Mouse (Mus musculus): ENCODE results near the gene Brpf3. TPM values are rescaled to one million over a fixed set of nuclear protein-coding genes. Genes with fewer than 3 reads are reported as not detected.
"Not testable (repeated sequence)": the region's sequence is repeated elsewhere in the genome, so short reads cannot be mapped to it uniquely, and the experiment has no call there.

Brpf3 gene
- polyA plus RNA-seq, 1 experiment from 2014 or later = 5.4 TPM

- H3K9me3 ChIP-seq (replicated peaks; ENCODE audit: control insufficient read depth, low read length) = no peaks in the 10 kb centered on the region
- DNase-seq (ENCODE audit: low spot score) (no peak), ATAC-seq (no peak)
- WGBS = 96% methylated on average over 19 of the region's 19 CpGs
- H3K9ac ChIP-seq (ENCODE audit: low read length) = no peak overlapping the region
- peaks cover 5% of the 10 kb centered on the region; the same call in 1 of the 2 replicates for H3K4me1 ChIP-seq (ENCODE audit: control insufficient read depth, insufficient read depth, low read length)
- H3K36me3 ChIP-seq (ENCODE audit: control insufficient read depth, insufficient read depth, low read length) = peaks cover 56% of the 10 kb centered on the region
- no peak overlapping the region for H3K27ac ChIP-seq (ENCODE audit: low read depth, low read length)
- no peak overlapping the region for H3K4me3 ChIP-seq (ENCODE audit: low read depth, low read length)
- no peaks in the 10 kb centered on the region for H3K27me3 ChIP-seq (replicated peaks; ENCODE audit: control insufficient read depth, insufficient read depth, low read length)
- no peak overlapping the region for H3K4me2 ChIP-seq (ENCODE audit: low read length)
These were observed 5.9 kb downstream of the Brpf3 start for GRCm38 (mm10) chr17:28806770-28807169.

- DNase-seq (ENCODE audit: low spot score) (no peak), ATAC-seq (no peak)
- H3K9me3 ChIP-seq (replicated peaks; ENCODE audit: control insufficient read depth, low read length) = no peaks in the 10 kb centered on the region
- no peaks in the 10 kb centered on the region for H3K4me1 ChIP-seq (ENCODE audit: control insufficient read depth, insufficient read depth, low read length)
- WGBS = 98% methylated on average over 8 of the region's 8 CpGs
- no peak overlapping the region for H3K4me2 ChIP-seq (ENCODE audit: low read length)
- H3K9ac ChIP-seq (ENCODE audit: low read length) = no peak overlapping the region
- H3K27me3 ChIP-seq (replicated peaks; ENCODE audit: control insufficient read depth, insufficient read depth, low read length) = no peaks in the 10 kb centered on the region
- peaks cover 70% of the 10 kb centered on the region for H3K36me3 ChIP-seq (ENCODE audit: control insufficient read depth, insufficient read depth, low read length)
- no peak overlapping the region for H3K27ac ChIP-seq (ENCODE audit: low read depth, low read length)
- no peak overlapping the region for H3K4me3 ChIP-seq (ENCODE audit: low read depth, low read length)
These were observed 7.8 kb downstream of the Brpf3 start for GRCm38 (mm10) chr17:28808714-28809113.

GRCm38 (mm10) chr17:28809175-28809831 lies 8.4 kb downstream of the Brpf3 start:
- WGBS = 93% methylated on average over 10 of the region's 10 CpGs
- H3K27me3 ChIP-seq (replicated peaks; ENCODE audit: control insufficient read depth, insufficient read depth, low read length) = no peaks in the 10 kb centered on the region

GRCm38 (mm10) chr17:28812345-28812744 lies 11.5 kb downstream of the Brpf3 start:
- no peaks in the 10 kb centered on the region for H3K27me3 ChIP-seq (replicated peaks; ENCODE audit: control insufficient read depth, insufficient read depth, low read length)
- no peaks in the 10 kb centered on the region for H3K9me3 ChIP-seq (replicated peaks; ENCODE audit: control insufficient read depth, low read length)
- DNase-seq (ENCODE audit: low spot score) (no peak), ATAC-seq (no peak)
- H3K4me1 ChIP-seq (ENCODE audit: control insufficient read depth, insufficient read depth, low read length) = no peaks in the 10 kb centered on the region
- no peak overlapping the region for H3K4me2 ChIP-seq (ENCODE audit: low read length)
- H3K36me3 ChIP-seq (ENCODE audit: control insufficient read depth, insufficient read depth, low read length) = peaks cover 85% of the 10 kb centered on the region
- no peak overlapping the region for H3K4me3 ChIP-seq (ENCODE audit: low read depth, low read length)
- no peak overlapping the region for H3K9ac ChIP-seq (ENCODE audit: low read length)
- no peak overlapping the region for H3K27ac ChIP-seq (ENCODE audit: low read depth, low read length)
- 96% methylated on average over 10 of the region's 10 CpGs for WGBS

More at GRCm38 (mm10) chr17:28809175-28809831, 8.4 kb downstream of the Brpf3 start:
- Histone ChIP-seq H3K9ac (ENCODE audit: low read length) (no peak overlapping the region), H3K36me3 (ENCODE audit: control insufficient read depth, insufficient read depth, low read length) (peaks cover 76% of the 10 kb centered on the region), H3K4me1 (ENCODE audit: control insufficient read depth, insufficient read depth, low read length) (no peaks in the 10 kb centered on the region), H3K4me2 (ENCODE audit: low read length) (no peak overlapping the region), H3K4me3 (ENCODE audit: low read depth, low read length) (no peak overlapping the region), H3K27ac (ENCODE audit: low read depth, low read length) (no peak overlapping the region), H3K9me3 (replicated peaks; ENCODE audit: control insufficient read depth, low read length) (no peaks in the 10 kb centered on the region)
- ATAC-seq (no peak), DNase-seq (ENCODE audit: low spot score) (no peak)

- H3K27ac ChIP-seq (ENCODE audit: low read depth, low read length) = no peak overlapping the region
- ATAC-seq = no peak
- H3K4me2 ChIP-seq (ENCODE audit: low read length) = no peak overlapping the region
- no peaks in the 10 kb centered on the region for H3K9me3 ChIP-seq (replicated peaks; ENCODE audit: control insufficient read depth, low read length)
- H3K4me3 ChIP-seq (ENCODE audit: low read depth, low read length) = no peak overlapping the region
- H3K4me1 ChIP-seq (ENCODE audit: control insufficient read depth, insufficient read depth, low read length) = no peaks in the 10 kb centered on the region
- no peak overlapping the region for H3K9ac ChIP-seq (ENCODE audit: low read length)
- peaks cover 87% of the 10 kb centered on the region for H3K36me3 ChIP-seq (ENCODE audit: control insufficient read depth, insufficient read depth, low read length)
- no peaks in the 10 kb centered on the region for H3K27me3 ChIP-seq (replicated peaks; ENCODE audit: control insufficient read depth, insufficient read depth, low read length)
- no peak for DNase-seq (ENCODE audit: low spot score)
- 93% methylated on average over 18 of the region's 18 CpGs for WGBS
These were observed 13.7 kb downstream of the Brpf3 start for GRCm38 (mm10) chr17:28814529-28815097.

GRCm38 (mm10) chr17:28815384-28816004 lies 14.6 kb downstream of the Brpf3 start:
- no peak overlapping the region for H3K27ac ChIP-seq (ENCODE audit: low read depth, low read length)
- H3K9me3 ChIP-seq (replicated peaks; ENCODE audit: control insufficient read depth, low read length) = no peaks in the 10 kb centered on the region
- peaks cover 86% of the 10 kb centered on the region for H3K36me3 ChIP-seq (ENCODE audit: control insufficient read depth, insufficient read depth, low read length)
- H3K4me1 ChIP-seq (ENCODE audit: control insufficient read depth, insufficient read depth, low read length) = no peaks in the 10 kb centered on the region
- 91% methylated on average over 10 of the region's 10 CpGs for WGBS
- H3K4me2 ChIP-seq (ENCODE audit: low read length) = no peak overlapping the region
- no peak overlapping the region for H3K4me3 ChIP-seq (ENCODE audit: low read depth, low read length)
- no peak overlapping the region for H3K9ac ChIP-seq (ENCODE audit: low read length)
- H3K27me3 ChIP-seq (replicated peaks; ENCODE audit: control insufficient read depth, insufficient read depth, low read length) = no peaks in the 10 kb centered on the region
- no peak for ATAC-seq
- no peak for DNase-seq (ENCODE audit: low spot score)

- WGBS = 96% methylated on average over 10 of the region's 10 CpGs
- H3K4me3 ChIP-seq (ENCODE audit: low read depth, low read length); H3K27me3 ChIP-seq (replicated peaks; ENCODE audit: control insufficient read depth, insufficient read depth, low read length); H3K9me3 ChIP-seq (replicated peaks; ENCODE audit: control insufficient read depth, low read length); H3K4me2 ChIP-seq (ENCODE audit: low read length); H3K4me1 ChIP-seq (ENCODE audit: control insufficient read depth, insufficient read depth, low read length); DNase-seq (ENCODE audit: low spot score); ATAC-seq; H3K27ac ChIP-seq (ENCODE audit: low read depth, low read length); H3K9ac ChIP-seq (ENCODE audit: low read length): not testable (repeated sequence)
- peaks cover 85% of the 10 kb centered on the region for H3K36me3 ChIP-seq (ENCODE audit: control insufficient read depth, insufficient read depth, low read length)
These were observed 15.4 kb downstream of the Brpf3 start for GRCm38 (mm10) chr17:28816326-28816725.

GRCm38 (mm10) chr17:28816875-28817811 lies 16.3 kb downstream of the Brpf3 start:
- Histone ChIP-seq H3K4me1 (ENCODE audit: control insufficient read depth, insufficient read depth, low read length) (no peaks in the 10 kb centered on the region), H3K27ac (ENCODE audit: low read depth, low read length) (no peak overlapping the region), H3K27me3 (replicated peaks; ENCODE audit: control insufficient read depth, insufficient read depth, low read length) (no peaks in the 10 kb centered on the region), H3K4me2 (ENCODE audit: low read length) (no peak overlapping the region), H3K4me3 (ENCODE audit: low read depth, low read length) (no peak overlapping the region), H3K9ac (ENCODE audit: low read length) (no peak overlapping the region), H3K36me3 (ENCODE audit: control insufficient read depth, insufficient read depth, low read length) (peaks cover 91% of the 10 kb centered on the region), H3K9me3 (replicated peaks; ENCODE audit: control insufficient read depth, low read length) (no peaks in the 10 kb centered on the region)
- 95% methylated on average over 25 of the region's 25 CpGs for WGBS
- ATAC-seq = no peak
- no peak for DNase-seq (ENCODE audit: low spot score)
